Mouse (Mus musculus) thymus, postnatal 4 days (tissue): Measurements from ENCODE around the gene Sap30l.
"Not testable (repeated sequence)": the region's sequence is repeated elsewhere in the genome, so short reads cannot be mapped to it uniquely, and the experiment has no call there.

Experiments used
- DNase-seq: peaks from one replicate; pipeline ENCODE4 v3.0.0; 2021

The Sap30l gene

DNA sequence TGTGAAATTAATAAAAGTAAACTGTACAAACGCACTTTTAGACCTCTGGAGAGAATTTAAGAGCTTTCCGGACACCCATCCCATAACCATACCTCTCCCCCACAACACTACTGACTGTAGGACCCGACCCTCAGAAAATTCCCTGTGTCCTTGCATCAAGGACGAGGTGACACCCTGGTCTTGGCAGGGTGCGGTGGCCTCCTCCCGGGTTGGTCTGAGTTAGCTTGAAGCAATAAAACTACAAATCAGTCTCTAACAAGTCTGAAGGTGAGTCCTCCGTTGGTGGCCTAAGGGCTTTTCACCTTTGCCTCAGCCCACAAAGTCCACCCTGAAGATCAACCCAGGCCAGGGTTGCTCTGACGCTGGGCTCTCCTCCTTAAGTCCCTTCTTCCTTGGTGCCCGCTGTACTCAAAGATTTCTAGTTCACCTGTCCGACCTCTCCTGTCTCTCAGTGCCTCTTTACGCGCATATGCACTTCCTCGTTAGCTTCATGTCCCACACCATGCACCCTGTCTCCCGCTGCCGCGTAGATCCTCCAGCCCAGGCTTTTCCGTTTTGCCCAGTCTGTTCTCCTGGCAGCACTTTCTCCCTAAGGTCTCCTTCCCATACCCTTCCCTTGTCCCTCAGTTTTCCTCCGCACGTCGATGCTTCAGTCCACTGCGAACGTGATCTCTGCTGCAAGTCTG, 1.0 kb upstream of the Sap30l start:
- peak; percentile 54 for DNase-seq

DNA sequence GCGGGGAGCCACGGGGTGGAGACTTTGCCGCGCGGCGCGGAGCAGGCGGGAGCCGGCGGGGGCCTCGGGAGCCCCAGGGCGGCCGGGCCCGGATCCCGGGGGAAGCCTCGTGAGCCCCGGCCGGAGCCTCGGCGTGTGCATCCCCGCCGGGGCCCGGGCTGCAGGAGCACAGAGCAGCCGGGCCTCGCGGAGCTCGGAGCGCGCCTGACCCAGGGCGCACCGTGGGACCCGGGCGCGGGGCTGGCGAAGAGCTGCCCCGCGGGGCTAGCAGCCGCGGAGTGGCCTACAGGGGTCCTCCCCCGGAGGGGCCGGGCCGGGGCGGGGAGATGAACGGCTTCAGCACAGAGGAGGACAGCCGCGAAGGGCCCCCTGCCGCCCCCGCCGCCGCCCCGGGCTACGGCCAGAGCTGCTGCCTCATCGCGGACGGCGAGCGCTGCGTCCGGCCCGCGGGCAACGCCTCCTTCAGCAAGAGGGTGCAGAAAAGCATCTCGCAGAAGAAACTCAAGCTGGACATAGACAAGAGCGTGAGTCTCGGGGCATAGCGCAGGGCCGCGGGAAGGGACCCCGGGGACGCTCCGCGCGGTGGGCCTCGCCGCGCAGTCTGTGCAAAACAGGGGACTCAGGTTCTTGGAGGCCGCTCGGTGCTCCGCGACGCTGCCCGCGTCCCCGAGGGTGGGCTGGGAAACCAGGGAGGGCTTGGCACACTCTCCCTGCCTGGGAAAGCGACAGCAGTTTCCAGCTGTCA, 501 bp downstream of the Sap30l start:
- peak; percentile 71 for DNase-seq

DNA sequence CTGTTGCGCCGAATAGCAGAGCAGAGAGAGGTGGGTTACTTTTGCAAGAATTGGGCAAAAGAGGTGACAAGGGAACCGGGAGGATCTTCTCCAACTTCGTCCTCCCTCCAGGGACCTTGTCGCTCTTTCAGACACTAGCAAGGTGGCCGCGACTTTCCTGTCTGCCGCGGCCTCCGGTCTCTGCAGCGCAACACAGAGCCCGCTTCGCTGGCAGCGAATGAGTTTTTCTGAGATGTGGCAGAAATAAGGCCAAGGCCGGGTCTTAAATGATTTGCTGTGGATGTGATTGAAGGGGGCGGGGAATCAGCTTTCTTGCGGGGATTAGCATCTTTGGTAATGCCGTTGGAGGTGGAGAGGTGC, 1.1 kb downstream of the Sap30l start:
- peak; percentile 61 for DNase-seq

- no peak for DNase-seq
Measured at GRCm38 (mm10) chr11:57805047-57805446, 3.6 kb downstream of the Sap30l start.

- no peak for DNase-seq
Measured at GRCm38 (mm10) chr11:57809017-57809731, 7.7 kb downstream of the Sap30l start.

GRCm38 (mm10) chr11:57809732-57810098, 8.3 kb downstream of the Sap30l start:
- DNase-seq = no peak

GRCm38 (mm10) chr11:57811006-57811405, 9.6 kb downstream of the Sap30l start:
- no peak for DNase-seq

GRCm38 (mm10) chr11:57812212-57812611, 10.8 kb downstream of the Sap30l start:
- no peak for DNase-seq

DNA sequence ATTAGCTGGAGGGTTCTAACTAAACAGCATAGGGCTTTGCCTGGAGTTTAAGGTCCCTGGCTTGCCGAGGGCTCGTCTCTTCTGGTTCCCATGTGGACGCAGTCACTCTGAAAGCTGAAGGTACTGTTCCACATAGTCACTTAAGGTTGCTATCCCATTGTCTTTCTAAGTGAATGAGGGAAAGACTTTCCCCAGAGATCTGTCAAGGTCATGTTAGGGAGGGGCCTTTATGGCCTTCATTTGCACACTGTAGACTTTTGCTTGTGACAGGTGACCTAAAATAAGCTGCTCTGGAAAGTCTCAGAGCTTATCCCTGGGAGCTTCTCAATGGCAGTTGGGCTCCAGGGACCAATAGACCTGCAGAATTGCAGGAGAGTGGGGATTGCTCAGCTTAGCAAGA, 12.2 kb downstream of the Sap30l start:
- no peak for DNase-seq

DNA sequence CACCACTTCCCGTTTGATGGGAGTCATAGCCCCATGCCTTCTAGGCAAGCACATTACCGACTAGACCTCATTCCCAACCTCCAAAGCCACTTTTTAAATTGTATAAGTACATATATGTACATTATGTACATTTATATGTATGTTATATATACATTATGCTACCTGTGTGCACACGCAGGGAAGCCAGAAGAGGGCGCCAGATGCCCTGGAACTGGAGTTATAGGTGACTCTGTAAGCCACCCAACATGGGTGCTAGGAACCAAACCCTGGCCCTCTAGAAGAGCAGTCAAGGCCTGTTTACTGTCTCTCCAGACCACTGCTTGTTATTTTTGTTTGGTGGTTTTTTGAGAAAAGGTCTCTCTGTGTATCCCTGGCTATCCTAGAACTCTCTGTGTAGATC, 16.8 kb downstream of the Sap30l start:
- peak; percentile 69 for DNase-seq

GRCm38 (mm10) chr11:57819999-57820581, 18.7 kb downstream of the Sap30l start:
- DNase-seq = peak; percentile 95

GRCm38 (mm10) chr11:57823159-57823558, 21.7 kb downstream of the Sap30l start:
- DNase-seq = not testable (repeated sequence)

GRCm38 (mm10) chr11:57823714-57824113, 22.3 kb downstream of the Sap30l start:
- no peak for DNase-seq

DNA sequence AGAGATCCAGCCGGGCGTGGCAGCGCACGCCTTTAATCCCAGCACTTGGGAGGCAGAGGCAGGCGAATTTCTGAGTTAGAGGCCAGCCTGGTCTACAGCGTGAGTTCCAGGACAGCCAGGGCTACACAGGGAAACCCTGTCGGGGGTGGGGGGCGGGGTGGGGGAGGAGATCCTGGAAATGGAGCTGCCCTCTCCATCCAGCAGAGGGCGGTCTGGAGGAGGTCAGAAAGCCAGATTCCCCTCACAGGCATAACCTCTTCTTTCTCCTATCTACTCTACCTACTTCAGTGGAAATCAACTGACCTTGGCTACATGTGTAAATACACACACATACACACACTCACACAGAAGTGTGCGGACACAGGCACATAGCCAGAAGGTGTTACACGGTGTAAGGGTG, 23.8 kb downstream of the Sap30l start:
- peak; percentile 63 for DNase-seq

- DNase-seq = peak; percentile 69
Measured at GRCm38 (mm10) chr11:57827048-57827914, 25.8 kb downstream of the Sap30l start.

DNA sequence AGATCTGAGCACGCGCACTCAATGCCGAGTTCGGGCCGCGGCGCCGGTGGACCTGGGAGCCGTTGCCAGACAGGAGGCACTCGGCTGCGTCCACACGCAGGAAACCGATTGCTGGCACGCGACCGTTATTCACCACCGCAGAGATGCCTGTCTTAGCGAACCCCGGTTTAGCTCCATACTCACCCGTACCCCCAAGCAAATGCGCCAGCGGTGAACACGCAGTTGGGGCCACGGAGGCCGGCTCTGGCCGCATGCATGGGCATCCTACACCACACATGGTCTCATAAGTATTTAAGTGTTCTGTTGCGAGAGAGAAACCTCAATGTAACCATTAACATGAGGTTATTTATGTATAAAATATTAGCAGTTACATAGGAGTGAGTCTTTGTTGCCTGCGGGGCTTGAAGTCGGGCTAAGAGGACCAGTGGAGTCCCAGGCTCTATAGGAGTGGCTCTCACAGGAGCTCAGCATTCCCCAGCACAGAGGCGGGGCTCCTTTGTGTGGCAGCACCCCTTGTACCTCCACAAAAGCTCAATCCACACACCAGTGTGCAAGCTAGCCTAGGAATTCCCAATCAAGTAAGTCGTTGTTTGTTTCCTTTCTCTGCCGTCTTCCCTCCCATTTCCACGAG, 26.6 kb downstream of the Sap30l start:
- DNase-seq = peak; percentile 52

DNA sequence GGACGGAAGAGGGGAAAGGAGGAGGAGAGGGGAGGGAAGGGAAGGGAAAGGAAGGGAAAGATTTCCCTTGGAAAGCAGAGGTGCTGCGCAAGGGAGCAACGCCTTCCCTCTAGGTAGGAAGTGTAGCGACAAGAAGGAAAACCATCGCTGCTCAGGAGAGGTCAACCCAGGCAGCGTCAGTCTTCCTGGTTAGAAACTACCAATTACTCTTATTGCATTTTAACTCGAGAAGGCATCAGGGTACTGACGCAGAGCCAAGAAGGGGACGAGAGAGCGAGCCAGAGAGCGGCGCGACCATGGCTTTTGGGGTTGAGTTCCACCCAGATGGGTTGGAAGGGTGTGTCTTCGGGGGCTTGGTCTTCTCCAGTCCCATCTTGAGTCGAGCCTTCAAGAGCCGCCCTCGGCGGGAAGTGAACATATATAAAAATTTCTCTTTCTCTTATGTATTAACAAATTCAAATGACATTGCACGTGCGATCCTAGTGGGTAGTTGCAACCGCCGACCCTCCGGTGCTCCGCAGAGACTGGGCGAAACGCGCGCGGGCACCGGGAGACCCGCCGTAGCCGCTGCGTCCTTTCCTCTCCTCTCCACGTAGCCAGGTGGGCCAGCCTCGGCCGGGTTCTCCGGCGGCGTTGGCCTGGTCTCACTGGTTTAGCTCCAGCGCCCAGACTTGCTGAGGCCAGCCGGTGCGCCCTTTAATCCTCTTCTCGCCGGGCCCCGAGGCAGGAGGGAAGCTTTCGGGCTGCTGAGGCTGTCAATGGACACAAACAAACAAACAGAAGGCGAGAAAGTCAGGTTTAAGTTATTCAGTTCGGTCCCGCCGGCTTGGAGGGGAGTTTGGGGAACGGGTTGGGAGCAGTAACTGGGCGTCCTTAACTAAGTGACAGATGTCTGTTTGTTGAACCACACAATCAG, 27.8 kb downstream of the Sap30l start:
- peak; percentile 28 for DNase-seq

DNA sequence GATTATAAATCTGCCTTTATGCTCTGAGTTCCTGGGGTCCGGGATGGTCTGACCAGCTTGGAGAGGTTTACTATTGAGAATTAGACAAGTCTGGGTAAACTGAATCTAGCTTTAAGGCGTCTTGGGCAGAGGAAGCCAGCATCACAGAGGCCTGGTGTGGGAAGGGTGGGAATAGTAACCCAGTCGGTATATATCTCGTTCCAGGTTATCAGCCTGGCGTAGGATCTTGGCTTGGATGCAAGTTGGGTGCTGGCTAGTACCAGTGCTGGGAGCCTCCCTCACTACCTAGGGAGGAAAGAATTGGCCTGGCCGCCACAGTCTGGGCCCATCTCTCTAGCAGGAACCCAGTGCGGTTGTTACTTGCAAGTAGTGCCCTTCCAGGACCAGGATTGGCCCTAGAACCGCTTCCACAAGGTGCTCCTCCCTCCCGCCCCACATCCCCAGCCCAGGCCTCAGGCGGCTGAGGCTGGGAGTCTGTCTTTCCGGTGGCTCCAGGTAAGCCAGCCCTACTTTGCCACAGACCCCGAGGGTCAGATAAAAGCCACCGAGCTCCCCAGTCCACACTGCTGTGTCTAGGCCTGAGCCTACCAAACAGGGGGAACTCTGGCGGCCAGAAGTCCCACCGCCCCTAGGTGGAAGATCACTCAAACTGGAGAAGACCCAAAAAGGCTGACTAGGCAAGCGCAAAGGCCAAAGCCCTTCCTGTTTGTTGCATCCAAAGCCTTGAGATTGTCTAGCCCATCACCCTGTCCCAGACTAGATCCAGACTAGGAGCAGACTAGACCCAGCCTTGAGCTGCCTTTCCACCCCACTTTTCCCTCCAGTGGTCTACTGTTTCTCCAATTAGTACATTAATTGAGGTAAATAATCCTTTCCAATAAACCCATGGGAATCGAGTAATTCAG, 28.7 kb downstream of the Sap30l start:
- DNase-seq = no peak

- no peak for DNase-seq
Measured at GRCm38 (mm10) chr11:57831281-57831781, 29.9 kb downstream of the Sap30l start.

DNA sequence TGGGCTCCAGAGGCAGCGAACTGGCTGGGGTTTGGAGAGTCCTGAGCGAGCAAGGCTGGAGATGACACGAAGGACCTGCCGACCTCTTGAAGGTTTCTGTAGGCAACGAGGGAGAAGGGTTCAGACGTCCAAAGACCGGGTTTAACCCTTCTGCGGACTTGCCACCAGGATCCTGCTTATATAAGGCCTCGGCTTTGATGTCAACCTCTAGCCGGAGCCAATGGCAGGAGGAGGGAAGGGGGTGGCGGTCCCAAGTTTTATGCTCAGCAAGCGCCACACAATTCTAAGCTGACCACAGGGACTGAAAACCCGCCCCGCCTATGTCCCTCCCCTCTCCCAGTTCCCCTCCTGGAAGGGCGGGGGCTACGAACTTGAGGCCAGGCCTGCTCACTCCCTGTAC, 30.4 kb downstream of the Sap30l start:
- DNase-seq = no peak
